Mouse (Mus musculus) cerebellum, adult 2 months (tissue): ENCODE data around the gene Exoc2.

Source experiments
- CTCF ChIP-seq: fragments of 200-500 bp; IDR thresholded peaks from 2 replicates; pipeline ENCODE4 v1.5.1; 2011; ENCODE audit warnings: low read depth, mild to moderate bottlenecking, control low read depth, low read length, moderate library complexity, borderline replicate concordance; ENCODE audit not compliant: insufficient read depth
- POLR2A ChIP-seq: fragments of 200-500 bp; IDR thresholded peaks from 2 replicates; pipeline ENCODE4 v1.6.1; 2011; ENCODE audit warnings: low read length, control low read depth, borderline replicate concordance; ENCODE audit not compliant: insufficient read depth

GRCm38 (mm10) chr13:30968311-30968710 lies 5.6 kb downstream of the Exoc2 start:
- TF ChIP-seq POLR2A = no peak
- no peak for TF ChIP-seq CTCF
